Mouse (Mus musculus) erythroblast, embryonic 14.5 days (primary cell): ENCODE results near the gene Cxadr.

Source experiments
- GATA1 ChIP-seq: IDR thresholded peaks from 2 replicates; pipeline ENCODE4 v1.6.1; 2012; ENCODE audit warnings: low read length, inconsistent platforms, mixed read lengths
- TAL1 ChIP-seq: IDR thresholded peaks from 3 replicates; pipeline ENCODE4 v1.6.1; 2012; ENCODE audit warnings: low read length, inconsistent platforms, mixed read lengths

- TF ChIP-seq TAL1 (no peak), GATA1 (no peak)
These were observed 33.8 kb upstream of the Cxadr start for GRCm38 (mm10) chr16:78267453-78267852.
